In genomic region chr1:33813868-33814794, GRCm38 (mm10) we compare ENCODE assay signal across 7 mouse cellular contexts. TPM values are rescaled to one million over a fixed set of nuclear protein-coding genes. Genes with fewer than 3 reads are reported as not detected.
DNase-seq lines count a peak whose midpoint lies in the region; ATAC-seq and TF ChIP-seq lines count a peak whose summit lies in the region.

Zfp451 (minus strand) TSS chr1:33814595.

- ATAC-seq in embryonic facial prominence, embryonic 11.5 days (replicated peaks; ENCODE audit: insufficient number of reproducible peaks, low FRiP score, low TSS enrichment, low read depth): peak; percentile 96
- peak; percentile 91 for ATAC-seq in limb, embryonic 12.5 days (ENCODE audit: insufficient number of reproducible peaks, insufficient read depth, low FRiP score, low TSS enrichment, low read depth)
- ATAC-seq in midbrain, embryonic 15.5 days (replicated peaks): peak; percentile 97

- TF ChIP-seq CTCF in kidney, adult 2 months (conservative IDR thresholded peaks at IDR 0.05; ENCODE audit: insufficient read depth, insufficient read length, low read depth, low read length): no peak
- TF ChIP-seq CTCF in spleen, adult 2 months (IDR thresholded peaks at IDR 0.05; ENCODE audit: extremely low read depth, insufficient read depth, insufficient read length, insufficient replicate concordance): 0 out of 2 replicates have a peak, but pooled peaks have one; percentile 1

- H3K4me3 ChIP-seq in embryonic facial prominence, embryonic 11.5 days (ENCODE audit: low read depth, low read length): peak within 1 kb of the TSS; percentile 98
- peak within 1 kb of the TSS; percentile 89 for H3K4me3 ChIP-seq in kidney, adult 2 months (ENCODE audit: insufficient read depth, low read depth, low read length)
- H3K4me3 ChIP-seq in limb, embryonic 12.5 days (replicated peaks): peak within 1 kb of the TSS; percentile 94
- H3K4me3 ChIP-seq in midbrain, embryonic 15.5 days: peak within 1 kb of the TSS; percentile 86
- peak within 1 kb of the TSS; percentile 74 for H3K4me3 ChIP-seq in spleen, adult 2 months (ENCODE audit: extremely low read depth, insufficient read depth, insufficient read length)

- WGBS in embryonic facial prominence, embryonic 11.5 days: under 1% methylated on average over 85 of the region's 85 CpGs
- WGBS in kidney, adult 2 months: under 1% methylated on average over 81 of the region's 85 CpGs
- under 1% methylated on average over 85 of the region's 85 CpGs for WGBS in limb, embryonic 12.5 days
- under 1% methylated on average over 85 of the region's 85 CpGs for WGBS in midbrain, embryonic 15.5 days
- WGBS in spleen, adult 2 months: under 1% methylated on average over 84 of the region's 85 CpGs

- no peaks in the 10 kb centered on the region for H3K4me1 ChIP-seq in embryonic facial prominence, embryonic 11.5 days (ENCODE audit: control insufficient read depth, insufficient read depth, low read length)
- peaks cover 6% of the 10 kb centered on the region; the same call in 1 of the 2 replicates for H3K4me1 ChIP-seq in kidney, adult 2 months (ENCODE audit: control insufficient read depth, insufficient read depth, low read length)
- H3K4me1 ChIP-seq in limb, embryonic 12.5 days (replicated peaks): peaks cover 13% of the 10 kb centered on the region
- peaks cover 26% of the 10 kb centered on the region for H3K4me1 ChIP-seq in midbrain, embryonic 15.5 days
- no peaks in the 10 kb centered on the region; the same call in 1 of the 2 replicates for H3K4me1 ChIP-seq in spleen, adult 2 months (ENCODE audit: control insufficient read depth, insufficient read depth, insufficient read length)

- TF ChIP-seq POLR2A in kidney, adult 2 months (IDR thresholded peaks at IDR 0.05; ENCODE audit: low read depth, low read length): peak; percentile 21
- no peak for TF ChIP-seq POLR2A in spleen, adult 2 months (IDR thresholded peaks at IDR 0.05; ENCODE audit: low read depth, low read length)

- peak within 1 kb of the TSS; percentile 68 for H3K4me2 ChIP-seq in embryonic facial prominence, embryonic 11.5 days (ENCODE audit: low read depth, low read length)
- H3K4me2 ChIP-seq in limb, embryonic 12.5 days: peak within 1 kb of the TSS; percentile 74
- H3K4me2 ChIP-seq in midbrain, embryonic 15.5 days: peak within 1 kb of the TSS; percentile 67

- no peaks in the 10 kb centered on the region for H3K27me3 ChIP-seq in embryonic facial prominence, embryonic 11.5 days (ENCODE audit: control insufficient read depth, insufficient read depth, low read length)
- no peaks in the 10 kb centered on the region for H3K27me3 ChIP-seq in kidney, adult 2 months (replicated peaks; ENCODE audit: control insufficient read depth, insufficient read depth, low read length)
- no peaks in the 10 kb centered on the region for H3K27me3 ChIP-seq in limb, embryonic 12.5 days
- no peaks in the 10 kb centered on the region for H3K27me3 ChIP-seq in midbrain, embryonic 15.5 days (replicated peaks)
- H3K27me3 ChIP-seq in spleen, adult 2 months (ENCODE audit: control insufficient read depth, insufficient read depth, low read length): no peaks in the 10 kb centered on the region

- H3K36me3 ChIP-seq in embryonic facial prominence, embryonic 11.5 days (replicated peaks; ENCODE audit: control insufficient read depth, insufficient read depth, low read depth, low read length): 0 out of 2 replicates have a peak, but pooled peaks cover 3% of the 10 kb centered on the region
- no peaks in the 10 kb centered on the region for H3K36me3 ChIP-seq in kidney, adult 2 months (ENCODE audit: control insufficient read depth, insufficient read depth, low read length)
- peaks cover 35% of the 10 kb centered on the region for H3K36me3 ChIP-seq in limb, embryonic 12.5 days
- H3K36me3 ChIP-seq in midbrain, embryonic 15.5 days (replicated peaks): peaks cover 8% of the 10 kb centered on the region; the same call in 1 of the 2 replicates
- peaks cover 3% of the 10 kb centered on the region; the same call in 1 of the 2 replicates for H3K36me3 ChIP-seq in spleen, adult 2 months (ENCODE audit: control insufficient read depth, insufficient read depth, low read length)

- DNase-seq in adrenal gland, postnatal 14 days: peak; percentile 96
- DNase-seq in embryonic facial prominence, embryonic 11.5 days (ENCODE audit: low spot score): peak; percentile 96
- peak; percentile 94 for DNase-seq in heart, adult 18-20 months
- DNase-seq in kidney, adult 2 months: peak; percentile 90
- DNase-seq in spleen, adult 2 months (ENCODE audit: low read depth in 1 of 2, low spot score in 2 of 2): peak; percentile 65 to 89

- H3K27ac ChIP-seq in embryonic facial prominence, embryonic 11.5 days (replicated peaks; ENCODE audit: low read depth, low read length): peak within 1 kb of the TSS; percentile 85
- H3K27ac ChIP-seq in kidney, adult 2 months (ENCODE audit: insufficient read depth, low read depth, low read length): peak within 1 kb of the TSS; percentile 44
- peak within 1 kb of the TSS; percentile 95 for H3K27ac ChIP-seq in limb, embryonic 12.5 days
- H3K27ac ChIP-seq in midbrain, embryonic 15.5 days: peak within 1 kb of the TSS; percentile 94
- peak within 1 kb of the TSS; percentile 48 for H3K27ac ChIP-seq in spleen, adult 2 months (ENCODE audit: insufficient read depth, low read length)

- peak within 1 kb of the TSS; percentile 99 for H3K9ac ChIP-seq in embryonic facial prominence, embryonic 11.5 days (replicated peaks; ENCODE audit: low read length)
- H3K9ac ChIP-seq in limb, embryonic 12.5 days (replicated peaks): peak within 1 kb of the TSS; percentile 97
- H3K9ac ChIP-seq in midbrain, embryonic 15.5 days: peak within 1 kb of the TSS; percentile 98

- no peaks in the 10 kb centered on the region for H3K9me3 ChIP-seq in embryonic facial prominence, embryonic 11.5 days (replicated peaks; ENCODE audit: control insufficient read depth, low read length)
- H3K9me3 ChIP-seq in limb, embryonic 12.5 days: 0 out of 2 replicates have a peak, but pooled peaks cover 2% of the 10 kb centered on the region
- no peaks in the 10 kb centered on the region for H3K9me3 ChIP-seq in midbrain, embryonic 15.5 days

RNA-seq across cellular contexts. Expression of gene Zfp451, which starts in this region (rescaled TPM):
- 31.6 and 33.2 TPM in 2 replicates for total RNA-seq in adrenal gland, postnatal 14 days (2021)
- polyA plus RNA-seq in embryonic facial prominence, embryonic 11.5 days (2014; fragmentation: Nextera tagmentation; extraction: Ambion mirVana): 41.7 and 42.8 TPM in 2 replicates
- 10 to 100 TPM; 11.7 to 12.5 TPM for total RNA-seq in heart, adult 18-20 months (2021)
- 4.1 and 5.0 TPM in 2 replicates for polyA plus RNA-seq in kidney, adult 2 months (2012; rRNA removed)
- polyA plus RNA-seq in limb, embryonic 12.5 days (2016; fragmentation: Nextera tagmentation; extraction: Ambion mirVana): 37.7 and 39.0 TPM in 2 replicates
- 43.6 and 48.8 TPM in 2 replicates for polyA plus RNA-seq in midbrain, embryonic 15.5 days (2015; fragmentation: Nextera tagmentation; extraction: Ambion mirVana)
- polyA plus RNA-seq in spleen, adult 2 months (2012; rRNA removed): 2.6 and 3.3 TPM in 2 replicates

Comparison
In these comparisons a context has a peak if more than half of its experiments do, and no peak if none do; other contexts are left out.
1. Peak in every context shown above with its lines: DNase-seq, ATAC-seq, H3K4me3 ChIP-seq and H3K27ac ChIP-seq.
2. H3K27ac ChIP-seq: peak in every context shown above with its lines; median percentile 95 in limb, embryonic 12.5 days; 94 in midbrain, embryonic 15.5 days; 85 in embryonic facial prominence, embryonic 11.5 days; 48 in spleen, adult 2 months; 44 in kidney, adult 2 months.